Mouse (Mus musculus): ENCODE results near the gene Cmtm4. TPM values are rescaled to one million over a fixed set of nuclear protein-coding genes. Genes with fewer than 3 reads are reported as not detected.
"Not testable (repeated sequence)": the region's sequence is repeated elsewhere in the genome, so short reads cannot be mapped to it uniquely, and the experiment has no call there.

Gene Cmtm4
- polyA plus RNA-seq, 1 experiment from 2014 or later: 2.4 TPM

DNA sequence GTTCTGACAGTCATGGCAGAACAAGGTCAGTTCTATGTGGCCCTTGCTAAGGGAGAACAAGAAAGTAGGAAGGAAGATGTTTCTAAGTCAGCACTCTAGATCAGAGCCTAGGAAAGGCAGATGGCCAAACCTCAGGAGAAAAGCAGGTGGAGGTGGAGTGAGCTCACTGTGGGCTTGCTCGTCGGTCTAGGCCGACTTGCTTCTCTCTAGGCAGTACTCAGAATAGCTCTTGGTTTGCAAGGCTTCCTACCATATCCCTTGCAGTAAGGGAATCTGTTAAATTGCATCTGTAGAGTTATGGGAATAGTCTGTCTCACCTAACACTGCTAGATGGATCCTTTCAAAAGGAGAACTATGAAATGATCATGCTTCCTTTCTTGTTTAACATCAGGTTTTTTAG lies 83.6 kb downstream of the Cmtm4 start:
- H3K9me3 ChIP-seq (ENCODE audit: control insufficient read depth, low read length); H3K27ac ChIP-seq (replicated peaks in 1 of 2; ENCODE audit: control insufficient read depth in 1 of 2, insufficient read depth in 1 of 2, low read depth in 2 of 2, low read length in 2 of 2); H3K36me3 ChIP-seq (ENCODE audit: control insufficient read depth, insufficient read depth, low read length); ATAC-seq (ENCODE audit: insufficient number of reproducible peaks, insufficient read depth, low FRiP score, low read depth); H3K4me1 ChIP-seq (ENCODE audit: control insufficient read depth in 2 of 2, insufficient read depth in 2 of 2, low read length in 2 of 2); H3K4me3 ChIP-seq (ENCODE audit: control insufficient read depth in 1 of 2, insufficient read depth in 1 of 2, low read depth in 1 of 2, low read length in 2 of 2); H3K4me2 ChIP-seq (ENCODE audit: low read length); H3K27me3 ChIP-seq (ENCODE audit: control insufficient read depth, insufficient read depth, low read length); H3K9ac ChIP-seq (ENCODE audit: low read length): not testable (repeated sequence)
- 74% methylated on average over 3 of the region's 3 CpGs for WGBS

- not testable (repeated sequence) for H3K4me2 ChIP-seq (ENCODE audit: low read length); H3K27me3 ChIP-seq (ENCODE audit: control insufficient read depth, insufficient read depth, low read length); H3K27ac ChIP-seq (replicated peaks in 1 of 2; ENCODE audit: control insufficient read depth in 1 of 2, insufficient read depth in 1 of 2, low read depth in 2 of 2, low read length in 2 of 2); H3K9me3 ChIP-seq (ENCODE audit: control insufficient read depth, low read length); H3K36me3 ChIP-seq (ENCODE audit: control insufficient read depth, insufficient read depth, low read length); H3K9ac ChIP-seq (ENCODE audit: low read length); H3K4me3 ChIP-seq (ENCODE audit: control insufficient read depth in 1 of 2, insufficient read depth in 1 of 2, low read depth in 1 of 2, low read length in 2 of 2); ATAC-seq (ENCODE audit: insufficient number of reproducible peaks, insufficient read depth, low FRiP score, low read depth); H3K4me1 ChIP-seq (ENCODE audit: control insufficient read depth in 2 of 2, insufficient read depth in 2 of 2, low read length in 2 of 2)
- 83% methylated on average over 34 of the region's 36 CpGs for WGBS
Measured at GRCm38 (mm10) chr8:104309441-104310155, 86.0 kb downstream of the Cmtm4 start, which contains the start of the genes Gm45711 and Cmtm1. Gene Gm45711 (minus strand): TSS chr8:104310081. Gene Cmtm1 (minus strand): TSS chr8:104310145.

GRCm38 (mm10) chr8:104308341-104308740 lies 87.3 kb downstream of the Cmtm4 start:
- WGBS: 49% methylated on average over 6 of the region's 6 CpGs

GRCm38 (mm10) chr8:104304962-104305361 lies 90.6 kb downstream of the Cmtm4 start:
- H3K4me1 ChIP-seq (ENCODE audit: control insufficient read depth in 2 of 2, insufficient read depth in 2 of 2, low read length in 2 of 2): peaks cover 0 to 2% of the 10 kb centered on the region in 2 experiments; a peak in 1 of 4 replicates
- no peaks in the 10 kb centered on the region for H3K9me3 ChIP-seq (ENCODE audit: control insufficient read depth, low read length)
- no peak overlapping the region for H3K4me2 ChIP-seq (ENCODE audit: low read length)
- ATAC-seq (ENCODE audit: insufficient number of reproducible peaks, insufficient read depth, low FRiP score, low read depth): no peak
- H3K4me3 ChIP-seq (ENCODE audit: control insufficient read depth in 1 of 2, insufficient read depth in 1 of 2, low read depth in 1 of 2, low read length in 2 of 2): no peak overlapping the region
- no peaks in the 10 kb centered on the region for H3K27me3 ChIP-seq (ENCODE audit: control insufficient read depth, insufficient read depth, low read length)
- no peak overlapping the region for H3K9ac ChIP-seq (ENCODE audit: low read length)
- no peaks in the 10 kb centered on the region for H3K36me3 ChIP-seq (ENCODE audit: control insufficient read depth, insufficient read depth, low read length)
- no peak overlapping the region for H3K27ac ChIP-seq (replicated peaks in 1 of 2; ENCODE audit: control insufficient read depth in 1 of 2, insufficient read depth in 1 of 2, low read depth in 2 of 2, low read length in 2 of 2)
- WGBS: 80% methylated on average over 11 of the region's 11 CpGs

More at GRCm38 (mm10) chr8:104308341-104308740, 87.3 kb downstream of the Cmtm4 start:
- H3K9ac ChIP-seq (ENCODE audit: low read length); ATAC-seq (ENCODE audit: insufficient number of reproducible peaks, insufficient read depth, low FRiP score, low read depth); H3K4me1 ChIP-seq (ENCODE audit: control insufficient read depth in 2 of 2, insufficient read depth in 2 of 2, low read length in 2 of 2); H3K27me3 ChIP-seq (ENCODE audit: control insufficient read depth, insufficient read depth, low read length); H3K9me3 ChIP-seq (ENCODE audit: control insufficient read depth, low read length); H3K4me3 ChIP-seq (ENCODE audit: control insufficient read depth in 1 of 2, insufficient read depth in 1 of 2, low read depth in 1 of 2, low read length in 2 of 2); H3K36me3 ChIP-seq (ENCODE audit: control insufficient read depth, insufficient read depth, low read length); H3K27ac ChIP-seq (replicated peaks in 1 of 2; ENCODE audit: control insufficient read depth in 1 of 2, insufficient read depth in 1 of 2, low read depth in 2 of 2, low read length in 2 of 2); H3K4me2 ChIP-seq (ENCODE audit: low read length): not testable (repeated sequence)

DNA sequence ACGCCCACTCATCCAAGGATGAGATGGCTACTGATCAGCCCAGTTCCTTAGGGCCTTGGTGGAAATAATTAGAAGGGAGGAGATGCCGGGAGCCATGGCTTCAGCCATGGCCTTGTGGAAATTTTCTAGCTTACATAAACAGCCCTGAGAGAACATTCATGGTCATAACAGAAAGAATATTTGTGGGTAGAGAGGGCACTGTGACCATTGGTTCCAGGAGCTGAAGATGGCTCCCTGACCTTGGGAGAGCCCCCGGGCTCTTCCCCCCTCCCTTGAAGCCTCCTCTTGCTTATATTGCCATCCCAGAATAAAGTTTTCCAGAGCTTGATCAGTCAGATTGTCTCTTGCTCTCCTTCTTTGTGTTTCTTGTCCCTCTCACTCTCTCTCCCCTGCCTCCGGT lies 93.1 kb downstream of the Cmtm4 start:
- WGBS: 90% methylated on average over 4 of the region's 4 CpGs
- not testable (repeated sequence) for H3K4me3 ChIP-seq (ENCODE audit: control insufficient read depth in 1 of 2, insufficient read depth in 1 of 2, low read depth in 1 of 2, low read length in 2 of 2); H3K36me3 ChIP-seq (ENCODE audit: control insufficient read depth, insufficient read depth, low read length); H3K27me3 ChIP-seq (ENCODE audit: control insufficient read depth, insufficient read depth, low read length); H3K4me1 ChIP-seq (ENCODE audit: control insufficient read depth in 2 of 2, insufficient read depth in 2 of 2, low read length in 2 of 2); H3K27ac ChIP-seq (replicated peaks in 1 of 2; ENCODE audit: control insufficient read depth in 1 of 2, insufficient read depth in 1 of 2, low read depth in 2 of 2, low read length in 2 of 2); H3K9ac ChIP-seq (ENCODE audit: low read length); ATAC-seq (ENCODE audit: insufficient number of reproducible peaks, insufficient read depth, low FRiP score, low read depth); H3K9me3 ChIP-seq (ENCODE audit: control insufficient read depth, low read length); H3K4me2 ChIP-seq (ENCODE audit: low read length)

DNA sequence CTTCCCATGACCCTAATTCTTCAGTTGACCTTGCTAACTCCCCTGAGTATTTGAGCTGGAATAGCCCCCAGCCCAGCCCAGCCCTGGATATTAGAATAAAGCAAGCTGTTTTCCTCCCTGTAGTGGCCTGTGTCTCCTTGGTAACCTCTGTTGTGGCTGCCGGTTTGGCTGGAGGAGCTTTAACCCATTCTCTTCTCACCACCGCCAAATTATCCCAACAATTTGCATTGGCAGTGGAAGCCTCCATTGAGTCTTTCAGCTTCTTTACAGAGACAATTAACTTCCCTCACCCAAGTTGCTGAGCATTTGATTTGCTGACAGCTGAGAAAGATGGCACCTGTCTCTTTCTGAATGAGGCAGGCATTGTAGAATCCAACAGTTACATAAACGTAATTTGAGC lies 94.0 kb downstream of the Cmtm4 start:
- not testable (repeated sequence) for H3K9me3 ChIP-seq (ENCODE audit: control insufficient read depth, low read length); H3K9ac ChIP-seq (ENCODE audit: low read length); H3K4me3 ChIP-seq (ENCODE audit: control insufficient read depth in 1 of 2, insufficient read depth in 1 of 2, low read depth in 1 of 2, low read length in 2 of 2); H3K36me3 ChIP-seq (ENCODE audit: control insufficient read depth, insufficient read depth, low read length); H3K4me1 ChIP-seq (ENCODE audit: control insufficient read depth in 2 of 2, insufficient read depth in 2 of 2, low read length in 2 of 2); H3K4me2 ChIP-seq (ENCODE audit: low read length); H3K27me3 ChIP-seq (ENCODE audit: control insufficient read depth, insufficient read depth, low read length); H3K27ac ChIP-seq (replicated peaks in 1 of 2; ENCODE audit: control insufficient read depth in 1 of 2, insufficient read depth in 1 of 2, low read depth in 2 of 2, low read length in 2 of 2); ATAC-seq (ENCODE audit: insufficient number of reproducible peaks, insufficient read depth, low FRiP score, low read depth)
- WGBS: 21% methylated on average over 3 of the region's 3 CpGs

Other genes starting within 250 kb of the Cmtm4 start
- gene Bean1, start 225.4 kb downstream of the Cmtm4 start, polyA plus RNA-seq (2014; fragmentation: Nextera tagmentation; extraction: Ambion mirVana): 1.3 and 1.5 TPM in 2 replicates
- 12.9 and 13.7 TPM in 2 replicates for gene Tk2, start 147.2 kb downstream of the Cmtm4 start, polyA plus RNA-seq (2014; fragmentation: Nextera tagmentation; extraction: Ambion mirVana)
- gene Cklf, start 144.9 kb downstream of the Cmtm4 start, polyA plus RNA-seq (2014; fragmentation: Nextera tagmentation; extraction: Ambion mirVana): 27.9 and 30.8 TPM in 2 replicates
- gene Cmtm2a, start 102.6 kb downstream of the Cmtm4 start, polyA plus RNA-seq (2014; fragmentation: Nextera tagmentation; extraction: Ambion mirVana): not detected in 2 replicates
- gene Gm45711, start 85.7 kb downstream of the Cmtm4 start, polyA plus RNA-seq (2014; fragmentation: Nextera tagmentation; extraction: Ambion mirVana): not detected in 2 replicates
- gene Cmtm1, start 85.7 kb downstream of the Cmtm4 start, polyA plus RNA-seq (2014; fragmentation: Nextera tagmentation; extraction: Ambion mirVana): not detected in 2 replicates
- gene Gm11020, start 74.2 kb downstream of the Cmtm4 start, polyA plus RNA-seq (2014; fragmentation: Nextera tagmentation; extraction: Ambion mirVana): not detected in 2 replicates
- not detected in 2 replicates for gene Cmtm2b, start 73.6 kb downstream of the Cmtm4 start, polyA plus RNA-seq (2014; fragmentation: Nextera tagmentation; extraction: Ambion mirVana)
- gene Cmtm3, start 56.4 kb downstream of the Cmtm4 start, polyA plus RNA-seq (2014; fragmentation: Nextera tagmentation; extraction: Ambion mirVana): 94.1 and 103 TPM in 2 replicates
- gene Dync1li2, start 47.2 kb upstream of the Cmtm4 start, polyA plus RNA-seq (2014; fragmentation: Nextera tagmentation; extraction: Ambion mirVana): 55.0 and 57.0 TPM in 2 replicates
- gene Terb1, start 114.1 kb upstream of the Cmtm4 start, polyA plus RNA-seq (2014; fragmentation: Nextera tagmentation; extraction: Ambion mirVana): 0.18 TPM in 1 of 2 replicates, not detected in the other
- 73.3 and 80.0 TPM in 2 replicates for gene Nae1, start 138.8 kb upstream of the Cmtm4 start, polyA plus RNA-seq (2014; fragmentation: Nextera tagmentation; extraction: Ambion mirVana)
- gene Car7, start 138.9 kb upstream of the Cmtm4 start, polyA plus RNA-seq (2014; fragmentation: Nextera tagmentation; extraction: Ambion mirVana): 2.2 and 2.3 TPM in 2 replicates
- gene Pdp2, start 195.6 kb upstream of the Cmtm4 start, polyA plus RNA-seq (2014; fragmentation: Nextera tagmentation; extraction: Ambion mirVana): 5.4 and 6.4 TPM in 2 replicates
- gene Cdh16, start 228.6 kb upstream of the Cmtm4 start, polyA plus RNA-seq (2014; fragmentation: Nextera tagmentation; extraction: Ambion mirVana): 21.5 and 26.4 TPM in 2 replicates
- gene Rrad, start 235.5 kb upstream of the Cmtm4 start, polyA plus RNA-seq (2014; fragmentation: Nextera tagmentation; extraction: Ambion mirVana): 338 and 417 TPM in 2 replicates
- gene Ciao2b, start 246.2 kb upstream of the Cmtm4 start, polyA plus RNA-seq (2014; fragmentation: Nextera tagmentation; extraction: Ambion mirVana): 198 and 201 TPM in 2 replicates